Mouse (Mus musculus) intestine, postnatal 0 days (tissue): ENCODE measurements around the gene Gm4869. TPM values are rescaled to one million over a fixed set of nuclear protein-coding genes. Genes with fewer than 3 reads are reported as not detected.

Source experiments
- ATAC-seq: fragments of 200-750 bp; cut with Nextera tagmentation; 2 replicates; pipeline ENCODE4 v1.8.0; 2017; ENCODE audit warnings: mild to moderate bottlenecking, moderate TSS enrichment, moderate library complexity
- H3K27ac ChIP-seq: fragments of 300-500 bp; sonication (generic); 2 replicates; pipeline ENCODE4 v1.5.1; 2014; ENCODE audit warnings: mild to moderate bottlenecking, low read depth, low read length, moderate library complexity
- H3K27me3 ChIP-seq: fragments of 300-500 bp; sonication (generic); replicated peaks from 2 replicates; pipeline ENCODE4 v1.6.1; 2014; ENCODE audit warnings: low read length, mixed read lengths; ENCODE audit not compliant: control insufficient read depth, insufficient read depth
- H3K36me3 ChIP-seq: fragments of 300-500 bp; sonication (generic); 2 replicates; pipeline ENCODE4 v1.6.1; 2014; ENCODE audit warnings: mild to moderate bottlenecking, moderate library complexity; ENCODE audit not compliant: control insufficient read depth, insufficient read depth
- H3K4me1 ChIP-seq: fragments of 300-500 bp; sonication (generic); replicated peaks from 2 replicates; pipeline ENCODE4 v1.6.1; 2014; ENCODE audit warnings: antibody characterized with exemption, low read length, mixed read lengths; ENCODE audit not compliant: control insufficient read depth, insufficient read depth
- H3K4me2 ChIP-seq: fragments of 300-500 bp; sonication (generic); replicated peaks from 2 replicates; pipeline ENCODE4 v1.6.1; 2014; ENCODE audit warnings: low read depth, mild to moderate bottlenecking, moderate library complexity
- H3K4me3 ChIP-seq: fragments of 300-500 bp; sonication (generic); 2 replicates; pipeline ENCODE4 v1.5.1; 2014; ENCODE audit warnings: low read depth, low read length
- H3K9ac ChIP-seq: fragments of 300-500 bp; sonication (generic); 2 replicates; pipeline ENCODE4 v1.6.1; 2014; ENCODE audit warnings: mild to moderate bottlenecking, low read depth, low read length
- H3K9me3 ChIP-seq: fragments of 300-500 bp; sonication (generic); 2 replicates; pipeline ENCODE4 v1.6.1; 2016; ENCODE audit warnings: mixed run types; ENCODE audit not compliant: control insufficient read depth
- CTCF ChIP-seq: sonication (generic); IDR thresholded peaks from 2 replicates; pipeline ENCODE4 v1.5.1; 2016; ENCODE audit warnings: low read depth, mild to moderate bottlenecking, control low read depth, antibody characterized with exemption, moderate library complexity
- WGBS: fragments of 180-500 bp; shearing (Covaris S2); extraction: QIAGEN DNeasy Blood & Tissue Kit; methylation state at CpG from one replicate; pipeline ENCODE4 v1.1.7; 2014; 5-methylcytosine and 5-hydroxymethylcytosine counted together
- polyA plus RNA-seq: library from polyadenylated mRNA; unstranded; fragments of >200 nt; fragmentation: Nextera tagmentation; extraction: Ambion mirVana; gene quantifications from 2 replicates; pipeline ENCODE4 v1.2.1, GENCODE M21; 2015

The Gm4869 gene
- 0.05 TPM in 1 of 2 replicates, not detected in the other for polyA plus RNA-seq

GRCm38 (mm10) chr5:140445345-140445744 is at the start of gene Gm4869:
Gene Gm4869, plus strand, starts transcription at chr5:140445645.
- peaks cover 44% of the 10 kb centered on the region for H3K36me3 ChIP-seq
- 82% methylated on average over 5 of the region's 5 CpGs for WGBS

GRCm38 (mm10) chr5:140396166-140396940 is 49.1 kb upstream of the Gm4869 start:
- Histone ChIP-seq H3K4me1 (no peaks in the 10 kb centered on the region), H3K4me3 (no peak overlapping the region), H3K9me3 (no peaks in the 10 kb centered on the region), H3K4me2 (no peak overlapping the region), H3K27ac (no peak overlapping the region), H3K36me3 (no peaks in the 10 kb centered on the region), H3K27me3 (no peaks in the 10 kb centered on the region), H3K9ac (no peak overlapping the region)
- TF ChIP-seq CTCF = peak; percentile 82
- WGBS = 69% methylated on average over 8 of the region's 8 CpGs
- ATAC-seq = 0 out of 2 replicates have a peak, but pooled peaks have one; percentile 53

More at GRCm38 (mm10) chr5:140445345-140445744, at the start of gene Gm4869:
- H3K4me2 ChIP-seq = no peak within 1 kb of the TSS
- no peaks in the 10 kb centered on the region for H3K27me3 ChIP-seq
- no peak for ATAC-seq
- no peak within 1 kb of the TSS for H3K9ac ChIP-seq
- no peaks in the 10 kb centered on the region for H3K4me1 ChIP-seq
- no peak within 1 kb of the TSS for H3K4me3 ChIP-seq
- H3K27ac ChIP-seq = no peak within 1 kb of the TSS
- H3K9me3 ChIP-seq = no peaks in the 10 kb centered on the region
- TF ChIP-seq CTCF = no peak

GRCm38 (mm10) chr5:140402640-140403270 is 42.7 kb upstream of the Gm4869 start:
- Histone ChIP-seq H3K9me3 (no peaks in the 10 kb centered on the region), H3K4me3 (no peak overlapping the region), H3K36me3 (no peaks in the 10 kb centered on the region), H3K4me2 (no peak overlapping the region), H3K27ac (no peak overlapping the region), H3K4me1 (no peaks in the 10 kb centered on the region), H3K27me3 (no peaks in the 10 kb centered on the region), H3K9ac (no peak overlapping the region)
- TF ChIP-seq CTCF = no peak
- 69% methylated on average over 4 of the region's 4 CpGs for WGBS
- ATAC-seq = no peak

- Histone ChIP-seq H3K9me3 (no peaks in the 10 kb centered on the region), H3K27me3 (no peaks in the 10 kb centered on the region), H3K4me3 (no peak overlapping the region), H3K36me3 (no peaks in the 10 kb centered on the region), H3K4me1 (no peaks in the 10 kb centered on the region), H3K4me2 (no peak overlapping the region), H3K9ac (no peak overlapping the region), H3K27ac (no peak overlapping the region)
- TF ChIP-seq CTCF = no peak
- 73% methylated on average over 6 of the region's 6 CpGs for WGBS
- ATAC-seq = no peak
These were observed 40.3 kb upstream of the Gm4869 start for GRCm38 (mm10) chr5:140405126-140405525.

- H3K27ac ChIP-seq = no peak overlapping the region
- H3K4me1 ChIP-seq = no peaks in the 10 kb centered on the region
- no peak overlapping the region for H3K4me2 ChIP-seq
- H3K27me3 ChIP-seq = no peaks in the 10 kb centered on the region
- 66% methylated on average over 6 of the region's 6 CpGs for WGBS
- TF ChIP-seq CTCF = no peak
- H3K9me3 ChIP-seq = no peaks in the 10 kb centered on the region
- no peak overlapping the region for H3K9ac ChIP-seq
- no peaks in the 10 kb centered on the region for H3K36me3 ChIP-seq
- no peak overlapping the region for H3K4me3 ChIP-seq
- no peak for ATAC-seq
These were observed 38.8 kb upstream of the Gm4869 start for GRCm38 (mm10) chr5:140406666-140407065.

GRCm38 (mm10) chr5:140408801-140409200 is 36.6 kb upstream of the Gm4869 start:
- Histone ChIP-seq H3K4me2 (no peak overlapping the region), H3K36me3 (no peaks in the 10 kb centered on the region), H3K9me3 (no peaks in the 10 kb centered on the region), H3K9ac (no peak overlapping the region), H3K27ac (no peak overlapping the region), H3K4me1 (no peaks in the 10 kb centered on the region), H3K4me3 (no peak overlapping the region), H3K27me3 (no peaks in the 10 kb centered on the region)
- TF ChIP-seq CTCF = 0 out of 2 replicates have a peak, but pooled peaks have one; percentile 12
- ATAC-seq = no peak
